Mouse (Mus musculus) lung, adult 2 months (tissue): ENCODE measurements around the gene Letm1. TPM values are rescaled to one million over a fixed set of nuclear protein-coding genes. Genes with fewer than 3 reads are reported as not detected.

Experiments
- DNase-seq: peaks from one replicate; pipeline ENCODE4 v3.0.0; 2022
- H3K4me1 ChIP-seq: fragments of 200-500 bp; 2 replicates; pipeline ENCODE4 v1.6.1; 2011; ENCODE audit warnings: low read length; ENCODE audit not compliant: control insufficient read depth, insufficient read depth
- H3K4me3 ChIP-seq: fragments of 200-500 bp; replicated peaks from 2 replicates; pipeline ENCODE3; 2011; ENCODE audit warnings: low read depth, mild to moderate bottlenecking, control low read depth, low read length; ENCODE audit errors: extremely low read depth
- CTCF ChIP-seq: fragments of 200-500 bp; IDR thresholded peaks from 2 replicates; pipeline ENCODE4 v1.5.1; 2011; ENCODE audit warnings: mild to moderate bottlenecking, low read length, control low read depth; ENCODE audit not compliant: insufficient read depth
- POLR2A ChIP-seq: fragments of 200-500 bp; IDR thresholded peaks from 2 replicates; pipeline ENCODE4 v1.6.1; 2011; ENCODE audit warnings: low read depth, mild to moderate bottlenecking, control low read depth, low read length, borderline replicate concordance; ENCODE audit errors: extremely low read depth
- WGBS: fragments of 180-500 bp; shearing (Covaris S2); methylation state at CpG from one replicate; pipeline ENCODE4 v1.1.7; 2018; 5-methylcytosine and 5-hydroxymethylcytosine counted together
- polyA plus RNA-seq: library from polyadenylated mRNA; depleted of rRNA; stranded (reverse); fragments of >200 nt; gene quantifications from 2 replicates; pipeline ENCODE4 v1.2.3, GENCODE M21; 2012

Gene Letm1
- polyA plus RNA-seq, 1 experiment, result 41.8 TPM

- H3K4me3 ChIP-seq, result no peak overlapping the region
- no peak for TF ChIP-seq POLR2A
- TF ChIP-seq CTCF, result no peak
- H3K4me1 ChIP-seq, result peaks cover 21% of the 10 kb centered on the region
- 39% methylated on average over 13 of the region's 13 CpGs for WGBS
- DNase-seq, result no peak
Observed at GRCm38 (mm10) chr5:33700010-33700409, 82.6 kb downstream of the Letm1 start.

GRCm38 (mm10) chr5:33698669-33699068, 83.9 kb downstream of the Letm1 start:
- H3K4me1 ChIP-seq, result peaks cover 28% of the 10 kb centered on the region
- DNase-seq, result no peak
- H3K4me3 ChIP-seq, result no peak overlapping the region
- no peak for TF ChIP-seq POLR2A
- WGBS, result 91% methylated on average over 5 of the region's 5 CpGs

GRCm38 (mm10) chr5:33697947-33698512, 84.6 kb downstream of the Letm1 start:
- TF ChIP-seq POLR2A (no peak), CTCF (no peak)
- WGBS, result 41% methylated on average over 13 of the region's 13 CpGs
- peaks cover 28% of the 10 kb centered on the region for H3K4me1 ChIP-seq
- H3K4me3 ChIP-seq, result no peak overlapping the region
- no peak for DNase-seq

- no peak for TF ChIP-seq POLR2A
- no peak for TF ChIP-seq CTCF
- Histone ChIP-seq H3K4me1 (peaks cover 31% of the 10 kb centered on the region), H3K4me3 (no peak overlapping the region)
- DNase-seq, result no peak
- 85% methylated on average over 1 of the region's 1 CpGs for WGBS
Observed at GRCm38 (mm10) chr5:33697534-33697933, 85.1 kb downstream of the Letm1 start.

GRCm38 (mm10) chr5:33696430-33696829, 86.2 kb downstream of the Letm1 start:
- Histone ChIP-seq H3K4me1 (peaks cover 35% of the 10 kb centered on the region), H3K4me3 (peak overlapping the region; percentile 9)
- DNase-seq, result peak; percentile 57
- TF ChIP-seq CTCF, result no peak
- TF ChIP-seq POLR2A, result peak; percentile 26; the same call in 1 of the 2 replicates
- WGBS, result 67% methylated on average over 5 of the region's 5 CpGs

GRCm38 (mm10) chr5:33695718-33696121, 86.9 kb downstream of the Letm1 start:
- TF ChIP-seq POLR2A (no peak), CTCF (no peak)
- Histone ChIP-seq H3K4me3 (peak overlapping the region; percentile 40), H3K4me1 (peaks cover 35% of the 10 kb centered on the region)
- no peak for DNase-seq
- 13% methylated on average over 24 of the region's 24 CpGs for WGBS

- H3K4me1 ChIP-seq, result peaks cover 31% of the 10 kb centered on the region
- peak; percentile 76 for DNase-seq
- WGBS, result 4% methylated on average over 71 of the region's 71 CpGs
- H3K4me3 ChIP-seq, result peak overlapping the region; percentile 40
- TF ChIP-seq POLR2A, result peak; percentile 50; the same call in 1 of the 2 replicates
- no peak for TF ChIP-seq CTCF
Observed at GRCm38 (mm10) chr5:33694848-33695717, 87.5 kb downstream of the Letm1 start.

- H3K4me1 ChIP-seq, result peaks cover 30% of the 10 kb centered on the region
- DNase-seq, result no peak
- no peak for TF ChIP-seq CTCF
- no peak for TF ChIP-seq POLR2A
- 71% methylated on average over 9 of the region's 9 CpGs for WGBS
- no peak overlapping the region for H3K4me3 ChIP-seq
Observed at GRCm38 (mm10) chr5:33694461-33694847, 88.2 kb downstream of the Letm1 start.

GRCm38 (mm10) chr5:33692393-33692792, 90.2 kb downstream of the Letm1 start:
- H3K4me3 ChIP-seq, result no peak overlapping the region
- H3K4me1 ChIP-seq, result peaks cover 39% of the 10 kb centered on the region
- TF ChIP-seq POLR2A (no peak), CTCF (no peak)
- no peak for DNase-seq
- WGBS, result 17% methylated on average over 24 of the region's 24 CpGs
